Mouse (Mus musculus): ENCODE measurements at regions not wholly inside any gene's neighbourhood (a gene's known extent, or its start where the extent isn't known, plus 50 kb on each side); places are given as distances from the start of the nearest gene placed in this dataset.
"Not testable (repeated sequence)": the region's sequence is repeated elsewhere in the genome, so short reads cannot be mapped to it uniquely, and the experiment has no call there.

DNA sequence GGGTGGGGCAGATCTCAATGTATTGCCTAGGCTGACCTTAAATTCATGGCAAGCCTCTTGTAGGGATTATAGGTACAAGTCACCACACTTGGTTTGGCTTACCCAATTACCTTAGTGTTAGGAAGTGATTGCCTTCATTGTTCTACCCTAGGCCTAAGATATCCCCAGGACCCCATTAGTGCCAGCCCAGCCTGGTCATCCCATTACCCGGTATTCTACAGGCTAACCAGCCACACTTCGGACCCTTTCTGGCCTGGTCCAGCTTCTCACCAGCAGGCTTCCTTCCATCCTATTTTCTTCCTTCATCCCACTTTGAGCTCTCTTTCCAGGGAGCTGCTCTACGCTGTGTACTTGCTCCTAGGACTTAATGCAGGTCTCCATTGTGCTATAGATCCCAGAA is 59.5 kb downstream of the Tex35 start:
- no peaks in the 10 kb centered on the region for H3K36me3 ChIP-seq (ENCODE audit: inconsistent target)
- H3K79me2 ChIP-seq (ENCODE audit: inconsistent target), result no peaks in the 10 kb centered on the region
- no peak overlapping the region for H3K27ac ChIP-seq
- WGBS (ENCODE audit: missing documents), result 98% methylated on average over 3 of the region's 3 CpGs
- H3K4me3 ChIP-seq (ENCODE audit: inconsistent target), result no peak overlapping the region

DNA sequence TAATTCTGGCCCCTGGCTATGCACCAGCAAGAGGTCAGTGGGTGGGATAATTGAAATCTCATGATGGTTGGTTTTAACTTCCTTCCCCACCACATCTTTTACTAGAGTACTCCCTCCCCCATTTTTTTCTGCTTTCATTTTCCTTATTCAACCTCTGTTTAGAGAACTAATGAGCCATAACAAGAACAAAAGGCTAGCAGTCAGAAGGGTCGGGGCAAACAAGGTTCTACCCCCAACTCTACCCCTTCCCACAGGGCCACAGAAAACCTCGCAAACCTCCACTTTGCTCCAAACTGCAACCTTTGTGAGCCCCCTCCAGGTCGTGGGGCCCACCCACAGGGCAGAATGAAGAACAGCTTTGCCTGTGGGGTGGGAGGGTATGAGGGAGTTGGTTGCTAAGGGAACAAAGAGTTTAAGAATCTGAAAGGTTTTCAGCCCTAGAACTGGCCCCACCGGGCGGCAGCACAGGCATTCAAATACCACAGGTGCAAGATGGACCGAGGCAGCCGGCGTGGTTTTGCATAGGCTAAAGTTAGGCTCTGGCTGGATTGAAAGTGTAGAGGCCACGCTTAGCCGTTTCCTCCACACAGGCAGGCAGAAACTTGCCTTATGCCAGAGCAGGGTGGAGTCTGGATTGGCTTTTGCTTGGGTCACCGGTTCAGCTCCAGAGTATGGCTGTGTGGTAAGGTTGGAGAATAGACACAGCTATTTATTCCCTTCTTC is 60.1 kb downstream of the Tex35 start:
- Histone ChIP-seq H3K4me3 (ENCODE audit: inconsistent target) (no peak overlapping the region), H3K36me3 (ENCODE audit: inconsistent target) (no peaks in the 10 kb centered on the region), H3K79me2 (ENCODE audit: inconsistent target) (no peaks in the 10 kb centered on the region), H3K27ac (peak overlapping the region; percentile 19; the same call in 1 of the 2 replicates)
- 25% methylated on average over 11 of the region's 11 CpGs for WGBS (ENCODE audit: missing documents)

DNA sequence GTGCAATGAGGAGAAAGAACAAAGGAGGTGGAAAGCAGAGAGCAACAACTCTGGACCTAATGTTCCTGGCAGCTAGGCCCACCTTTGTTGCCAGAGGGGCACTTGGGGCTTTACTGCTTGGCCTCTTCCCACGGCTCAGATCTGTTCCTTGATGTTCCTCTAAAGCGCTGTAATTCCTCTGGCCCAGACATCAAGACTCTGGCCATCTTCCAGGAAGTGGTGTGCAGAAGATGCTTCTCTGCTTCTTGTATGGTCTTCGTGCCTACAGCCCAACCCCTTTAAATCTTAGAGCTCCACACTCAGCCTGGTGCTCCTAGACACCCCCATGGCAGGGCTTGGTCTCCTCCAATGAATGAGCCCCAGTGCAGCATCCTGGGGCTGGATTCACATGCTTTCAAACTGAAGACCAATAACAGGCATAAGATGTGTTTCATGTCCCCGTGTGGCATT is 60.7 kb downstream of the Tex35 start:
- Histone ChIP-seq H3K27ac (peak overlapping the region; percentile 3; the same call in 1 of the 2 replicates), H3K79me2 (ENCODE audit: inconsistent target) (no peaks in the 10 kb centered on the region), H3K4me3 (ENCODE audit: inconsistent target) (no peak overlapping the region), H3K36me3 (ENCODE audit: inconsistent target) (no peaks in the 10 kb centered on the region)
- 43% methylated on average over 4 of the region's 4 CpGs for WGBS (ENCODE audit: missing documents)

DNA sequence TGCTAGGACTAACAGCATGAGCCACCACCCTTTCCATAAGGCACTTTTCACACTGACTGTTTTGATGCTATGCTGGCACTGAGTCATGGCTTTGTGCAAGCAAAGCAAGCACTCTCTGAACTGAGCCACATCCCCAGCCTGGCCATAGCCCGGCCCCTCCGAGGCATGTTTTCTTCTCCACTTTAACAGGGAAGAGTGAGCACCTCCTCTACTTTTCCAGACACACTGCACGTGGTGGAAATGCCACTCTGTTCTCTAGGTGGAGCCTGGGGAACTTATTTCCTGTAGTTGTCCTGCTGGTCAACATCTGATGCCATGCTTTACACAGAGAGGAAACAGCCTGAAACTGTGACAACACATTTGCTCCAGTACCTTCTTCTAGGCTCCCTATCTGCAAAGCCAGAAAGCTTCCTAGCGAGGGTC is 61.7 kb downstream of the Tex35 start:
- Histone ChIP-seq H3K36me3 (ENCODE audit: inconsistent target) (no peaks in the 10 kb centered on the region), H3K79me2 (ENCODE audit: inconsistent target) (no peaks in the 10 kb centered on the region), H3K27ac (no peak overlapping the region), H3K4me3 (ENCODE audit: inconsistent target) (no peak overlapping the region)
- WGBS (ENCODE audit: missing documents), result 57% methylated on average over 4 of the region's 4 CpGs

DNA sequence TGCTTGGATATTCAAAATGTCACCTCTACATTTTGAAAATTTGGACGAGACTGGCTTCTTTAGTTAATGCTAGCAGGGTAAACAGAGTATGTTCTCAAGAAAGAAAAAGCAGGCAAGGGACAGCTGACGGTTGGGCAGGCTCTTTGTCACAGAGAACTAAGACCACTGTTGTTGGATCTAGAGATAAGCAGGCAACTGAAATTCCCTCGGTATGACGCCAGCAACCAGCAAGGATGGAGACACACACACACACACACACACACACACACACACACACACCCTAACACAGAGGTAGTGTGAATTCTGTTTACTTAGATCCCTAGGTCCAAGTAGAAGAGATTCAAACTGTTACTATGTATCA is 68.7 kb downstream of the Tex35 start:
- WGBS (ENCODE audit: missing documents), result 39% methylated on average over 4 of the region's 4 CpGs
- H3K36me3 ChIP-seq (ENCODE audit: inconsistent target), result no peaks in the 10 kb centered on the region

DNA sequence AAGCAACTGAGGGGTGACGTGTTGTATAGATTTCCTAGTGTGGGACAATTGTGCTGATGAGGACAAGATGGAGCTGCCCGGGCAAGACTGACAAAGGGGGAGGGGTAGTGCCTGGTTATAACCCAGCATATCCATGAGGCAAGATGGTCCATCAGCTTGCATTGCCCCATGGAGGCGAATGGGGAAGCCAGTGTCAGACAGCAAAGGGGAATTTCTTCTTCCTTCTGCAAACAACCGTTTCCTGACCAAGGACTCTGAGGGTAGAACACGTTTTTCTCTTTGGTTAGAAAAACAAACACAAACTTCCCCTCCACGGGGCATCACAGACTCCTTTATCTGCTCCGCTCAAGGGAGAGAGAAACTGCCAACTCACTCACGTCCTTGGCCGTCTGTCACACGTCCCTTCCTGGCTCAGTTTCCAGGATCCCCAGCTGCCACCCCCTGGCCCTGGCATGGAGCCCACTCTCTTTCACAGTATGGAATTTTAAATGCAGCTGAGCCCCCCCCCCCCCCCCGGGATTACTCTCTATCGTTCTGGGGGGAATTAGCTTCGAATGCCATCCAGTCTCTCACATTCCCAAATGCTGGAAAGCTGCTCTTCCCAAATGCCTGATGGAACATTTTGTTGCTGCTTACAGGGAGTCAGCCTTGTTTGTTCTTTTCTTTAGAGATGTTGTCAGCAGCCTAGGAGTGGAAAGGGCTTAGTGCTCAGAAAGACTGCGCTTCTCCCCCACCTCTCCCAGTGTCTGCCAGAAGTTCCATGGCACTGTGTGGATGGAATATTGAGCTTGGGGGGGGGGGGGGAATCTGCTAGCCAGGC is 69.3 kb downstream of the Tex35 start:
- no peaks in the 10 kb centered on the region for H3K79me2 ChIP-seq (ENCODE audit: inconsistent target)
- no peak overlapping the region; the same call in 1 of the 2 replicates for H3K4me3 ChIP-seq (ENCODE audit: inconsistent target)
- peak overlapping the region; percentile 65 for H3K27ac ChIP-seq
- no peaks in the 10 kb centered on the region for H3K36me3 ChIP-seq (ENCODE audit: inconsistent target)
- 11% methylated on average over 11 of the region's 14 CpGs for WGBS (ENCODE audit: missing documents)

More for the DNA sequence above, 68.7 kb downstream of the Tex35 start:
- H3K27ac ChIP-seq, result peak overlapping the region; percentile 65
- H3K4me3 ChIP-seq (ENCODE audit: inconsistent target), result no peak overlapping the region
- H3K79me2 ChIP-seq (ENCODE audit: inconsistent target), result no peaks in the 10 kb centered on the region

DNA sequence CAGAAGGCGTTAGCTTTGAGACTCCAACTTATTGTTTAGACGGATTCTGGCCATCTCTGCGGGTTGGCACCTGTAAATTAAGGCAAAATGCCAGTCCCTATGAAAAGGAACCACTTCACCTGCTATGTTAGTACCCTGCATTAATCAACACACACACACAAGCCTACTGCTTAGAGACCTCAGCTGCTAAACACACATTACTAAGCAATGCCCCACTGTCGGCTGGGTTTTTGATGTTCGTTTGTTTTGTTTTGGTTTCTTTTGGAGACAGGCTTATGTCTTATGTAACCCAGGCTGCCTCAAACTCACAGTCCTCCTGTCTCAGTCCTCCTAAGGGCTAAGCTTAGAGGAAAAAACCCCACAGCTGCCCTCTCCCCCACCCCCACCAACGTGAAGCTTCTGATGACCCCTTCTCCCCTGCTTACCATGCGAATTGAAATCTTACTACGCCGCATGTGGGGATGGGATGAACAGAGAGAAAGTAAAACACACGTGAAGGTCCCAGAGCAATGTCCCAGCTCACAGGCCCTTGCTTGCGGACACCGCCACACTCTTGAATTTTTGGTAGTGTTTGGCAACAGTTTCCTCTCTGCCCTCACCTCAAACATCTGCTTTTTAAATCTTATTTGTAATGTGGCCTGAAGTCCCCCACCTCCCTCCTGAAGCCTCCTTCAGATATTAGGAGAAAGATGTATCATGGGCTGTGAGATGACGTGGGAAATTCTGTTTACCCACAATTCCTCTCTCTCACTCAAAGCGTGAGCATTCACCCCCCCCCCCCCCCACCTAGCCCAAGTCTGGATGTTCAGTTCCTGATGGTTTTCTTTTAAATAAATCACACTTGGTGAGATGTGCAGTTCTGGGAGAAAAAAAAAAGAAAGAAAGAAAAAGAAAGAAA is 70.1 kb downstream of the Tex35 start:
- no peaks in the 10 kb centered on the region for H3K36me3 ChIP-seq (ENCODE audit: inconsistent target)
- no peak overlapping the region; the same call in 1 of the 2 replicates for H3K4me3 ChIP-seq (ENCODE audit: inconsistent target)
- H3K79me2 ChIP-seq (ENCODE audit: inconsistent target), result no peaks in the 10 kb centered on the region
- H3K27ac ChIP-seq, result peak overlapping the region; percentile 65
- WGBS (ENCODE audit: missing documents), result 62% methylated on average over 13 of the region's 14 CpGs

DNA sequence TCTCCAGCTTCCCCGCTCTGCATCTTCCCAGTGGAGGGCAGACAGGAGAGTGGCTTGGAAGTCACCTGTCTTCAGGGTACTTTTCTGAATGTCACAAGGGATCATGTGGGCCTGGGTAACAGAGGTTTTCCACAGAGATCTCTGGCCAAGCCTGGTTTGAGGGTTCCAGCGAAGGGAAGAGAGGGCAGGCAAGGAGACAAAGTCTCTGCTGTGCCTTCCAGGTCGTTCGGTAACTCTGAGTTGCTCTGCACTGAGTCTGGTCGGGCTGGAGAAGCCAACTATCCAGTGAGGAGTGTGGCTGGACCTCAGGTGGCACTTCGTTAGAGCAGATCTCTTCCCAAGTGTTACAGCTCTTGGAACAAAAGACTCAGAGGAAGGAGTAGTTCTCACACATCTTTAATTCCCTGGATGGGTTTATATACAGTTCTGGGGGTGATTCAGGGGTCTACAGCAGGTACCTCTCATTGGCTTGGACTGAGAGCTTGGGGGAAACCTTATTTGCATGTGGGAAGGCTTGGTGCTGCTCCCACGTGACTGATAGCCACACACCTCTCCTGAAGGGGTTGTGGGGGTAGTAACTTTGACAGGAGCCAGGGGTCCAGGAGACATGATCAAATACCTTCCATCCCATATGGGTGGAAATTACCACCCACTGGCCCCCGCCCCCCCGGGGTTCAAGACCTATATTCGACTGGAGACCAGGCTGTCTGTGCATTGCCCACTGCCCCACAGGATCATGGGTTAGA is 71.1 kb downstream of the Tex35 start:
- H3K27ac ChIP-seq, result no peak overlapping the region
- H3K4me3 ChIP-seq (ENCODE audit: inconsistent target), result no peak overlapping the region
- no peaks in the 10 kb centered on the region for H3K79me2 ChIP-seq (ENCODE audit: inconsistent target)
- WGBS (ENCODE audit: missing documents), result 96% methylated on average over 10 of the region's 10 CpGs
- no peaks in the 10 kb centered on the region for H3K36me3 ChIP-seq (ENCODE audit: inconsistent target)

DNA sequence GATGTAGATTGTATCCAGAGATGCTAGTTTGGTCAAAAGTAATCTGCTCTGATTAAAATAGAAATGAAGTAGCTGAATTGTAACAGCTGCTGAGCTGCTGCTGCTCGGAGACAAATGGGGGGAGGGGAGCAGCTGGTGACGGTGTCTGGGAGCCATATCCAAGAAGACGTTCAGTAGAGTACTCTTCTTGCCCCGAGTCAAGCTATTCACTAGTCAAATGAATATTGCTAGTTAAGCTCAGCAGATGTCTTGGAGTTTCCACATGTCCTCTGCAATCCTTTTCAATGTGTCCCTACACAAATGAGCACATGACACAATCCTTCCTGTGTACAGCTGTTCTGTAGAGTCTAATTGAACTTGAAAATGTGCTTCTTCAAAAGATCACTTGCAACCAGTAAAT is 71.7 kb downstream of the Tex35 start:
- Histone ChIP-seq H3K79me2 (ENCODE audit: inconsistent target) (no peaks in the 10 kb centered on the region), H3K36me3 (ENCODE audit: inconsistent target) (no peaks in the 10 kb centered on the region), H3K4me3 (ENCODE audit: inconsistent target) (no peak overlapping the region), H3K27ac (no peak overlapping the region)
- 91% methylated on average over 4 of the region's 4 CpGs for WGBS (ENCODE audit: missing documents)

DNA sequence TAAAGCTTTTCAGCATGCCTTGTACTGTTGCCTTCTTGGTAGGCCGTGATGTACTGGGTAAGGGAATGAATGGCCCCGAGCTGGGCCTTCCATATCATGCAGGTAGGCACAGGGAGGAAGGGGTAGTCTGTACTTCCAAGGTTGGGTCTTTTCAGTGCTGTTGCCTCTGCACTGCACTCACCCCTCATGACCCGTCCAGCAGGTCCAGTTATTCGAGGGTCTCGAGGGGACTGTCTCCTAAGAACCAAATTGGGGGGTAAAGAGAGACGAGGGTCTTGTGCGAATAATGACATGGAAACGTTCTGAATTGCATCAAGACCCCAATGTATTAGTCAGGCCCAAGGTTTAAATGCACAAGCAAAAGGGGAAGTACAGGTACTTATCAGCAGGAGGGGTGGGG is 73.3 kb downstream of the Tex35 start:
- H3K79me2 ChIP-seq (ENCODE audit: inconsistent target); H3K4me3 ChIP-seq (ENCODE audit: inconsistent target); H3K27ac ChIP-seq; H3K36me3 ChIP-seq (ENCODE audit: inconsistent target): not testable (repeated sequence)
- WGBS (ENCODE audit: missing documents), result 95% methylated on average over 8 of the region's 8 CpGs

DNA sequence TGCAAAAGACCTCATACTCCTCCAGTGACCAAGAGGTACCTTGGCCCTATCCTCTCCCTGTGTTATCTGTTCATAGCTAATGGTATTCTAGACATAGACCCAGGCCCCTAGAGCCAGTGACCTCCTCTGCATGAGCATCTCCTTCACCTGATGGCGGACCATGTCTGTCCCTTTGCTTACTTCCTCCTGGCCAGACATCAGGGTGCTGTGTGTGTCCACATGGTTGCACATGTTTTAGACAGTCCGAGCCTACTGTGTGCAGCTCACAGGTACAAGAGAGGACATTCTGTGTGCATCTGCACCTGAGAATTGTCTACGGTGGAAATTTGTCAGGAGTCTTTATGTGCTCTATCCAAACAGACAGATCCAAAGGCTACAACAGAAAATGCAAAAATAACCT is 79.8 kb downstream of the Tex35 start:
- 93% methylated on average over 3 of the region's 3 CpGs for WGBS (ENCODE audit: missing documents)
- Histone ChIP-seq H3K79me2 (ENCODE audit: inconsistent target) (no peaks in the 10 kb centered on the region), H3K36me3 (ENCODE audit: inconsistent target) (no peaks in the 10 kb centered on the region), H3K27ac (no peak overlapping the region), H3K4me3 (ENCODE audit: inconsistent target) (no peak overlapping the region)

DNA sequence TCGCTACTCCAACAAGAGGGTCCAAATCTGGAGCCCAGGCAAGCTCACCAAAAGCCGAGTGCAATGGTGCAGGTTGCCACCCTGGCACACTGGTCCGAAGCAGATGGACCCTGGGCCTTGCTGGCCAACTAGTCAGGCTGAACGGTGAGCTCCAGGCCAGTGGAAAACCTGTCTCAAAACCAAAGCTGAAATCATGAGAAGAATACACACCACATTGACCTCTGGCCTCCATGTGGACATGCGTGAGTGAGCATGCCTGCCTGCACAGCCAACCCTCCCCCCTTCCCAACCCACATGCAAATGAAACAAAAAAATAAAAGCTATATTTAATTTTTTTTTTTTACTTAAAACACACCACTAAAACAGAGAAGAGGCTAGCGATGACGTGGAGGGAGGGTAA is 80.8 kb downstream of the Tex35 start:
- no peak overlapping the region for H3K27ac ChIP-seq
- no peaks in the 10 kb centered on the region for H3K79me2 ChIP-seq (ENCODE audit: inconsistent target)
- 96% methylated on average over 7 of the region's 7 CpGs for WGBS (ENCODE audit: missing documents)
- H3K36me3 ChIP-seq (ENCODE audit: inconsistent target), result no peaks in the 10 kb centered on the region
- H3K4me3 ChIP-seq (ENCODE audit: inconsistent target), result no peak overlapping the region

DNA sequence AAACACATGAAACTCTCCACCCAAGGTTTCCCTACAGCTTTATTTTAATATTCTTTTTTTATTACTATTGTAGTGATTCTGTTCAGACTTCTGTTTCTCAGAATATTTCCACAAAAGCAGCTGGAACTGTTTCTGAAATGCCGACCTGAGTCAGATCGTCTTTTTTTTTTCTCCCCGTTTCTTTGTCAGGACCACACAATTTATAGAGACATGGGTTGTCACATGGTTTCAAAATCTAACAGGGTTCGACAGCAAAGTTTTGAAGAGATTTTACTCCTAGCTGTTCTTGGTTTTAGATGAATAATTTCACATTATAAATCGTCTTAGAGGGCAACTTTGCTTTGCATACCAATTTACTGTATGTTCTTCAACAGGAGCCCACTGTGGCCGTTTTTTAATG is 84.0 kb upstream of the Ralgps2 start:
- Histone ChIP-seq H3K79me2 (ENCODE audit: inconsistent target) (no peaks in the 10 kb centered on the region), H3K36me3 (ENCODE audit: inconsistent target) (no peaks in the 10 kb centered on the region), H3K27ac (no peak overlapping the region), H3K4me3 (ENCODE audit: inconsistent target) (no peak overlapping the region)
- 76% methylated on average over 6 of the region's 6 CpGs for WGBS (ENCODE audit: missing documents)
